Mouse (Mus musculus) lung, adult 2 months (tissue): ENCODE results near the gene Cdcp1. TPM values are rescaled to one million over a fixed set of nuclear protein-coding genes. Genes with fewer than 3 reads are reported as not detected.

ENCODE experiments used
- DNase-seq: peaks from one replicate; pipeline ENCODE4 v3.0.0; 2022
- H3K4me1 ChIP-seq: fragments of 200-500 bp; 2 replicates; pipeline ENCODE4 v1.6.1; 2011; ENCODE audit warnings: low read length; ENCODE audit not compliant: control insufficient read depth, insufficient read depth
- H3K4me3 ChIP-seq: fragments of 200-500 bp; replicated peaks from 2 replicates; pipeline ENCODE3; 2011; ENCODE audit warnings: low read depth, mild to moderate bottlenecking, control low read depth, low read length; ENCODE audit errors: extremely low read depth
- CTCF ChIP-seq: fragments of 200-500 bp; IDR thresholded peaks from 2 replicates; pipeline ENCODE4 v1.5.1; 2011; ENCODE audit warnings: mild to moderate bottlenecking, low read length, control low read depth; ENCODE audit not compliant: insufficient read depth
- POLR2A ChIP-seq: fragments of 200-500 bp; IDR thresholded peaks from 2 replicates; pipeline ENCODE4 v1.6.1; 2011; ENCODE audit warnings: low read depth, mild to moderate bottlenecking, control low read depth, low read length, borderline replicate concordance; ENCODE audit errors: extremely low read depth
- WGBS: fragments of 180-500 bp; shearing (Covaris S2); methylation state at CpG from one replicate; pipeline ENCODE4 v1.1.7; 2018; 5-methylcytosine and 5-hydroxymethylcytosine counted together
- polyA plus RNA-seq: library from polyadenylated mRNA; depleted of rRNA; stranded (reverse); fragments of >200 nt; gene quantifications from 2 replicates; pipeline ENCODE4 v1.2.3, GENCODE M21; 2012

The Cdcp1 gene
- polyA plus RNA-seq, 1 experiment, result 14.2 TPM

- TF ChIP-seq POLR2A (no peak), CTCF (no peak)
- no peak for DNase-seq
- no peak overlapping the region for H3K4me3 ChIP-seq
- H3K4me1 ChIP-seq, result no peaks in the 10 kb centered on the region
Observed at GRCm38 (mm10) chr9:123157699-123158098, 58.1 kb downstream of the Cdcp1 start.

DNA sequence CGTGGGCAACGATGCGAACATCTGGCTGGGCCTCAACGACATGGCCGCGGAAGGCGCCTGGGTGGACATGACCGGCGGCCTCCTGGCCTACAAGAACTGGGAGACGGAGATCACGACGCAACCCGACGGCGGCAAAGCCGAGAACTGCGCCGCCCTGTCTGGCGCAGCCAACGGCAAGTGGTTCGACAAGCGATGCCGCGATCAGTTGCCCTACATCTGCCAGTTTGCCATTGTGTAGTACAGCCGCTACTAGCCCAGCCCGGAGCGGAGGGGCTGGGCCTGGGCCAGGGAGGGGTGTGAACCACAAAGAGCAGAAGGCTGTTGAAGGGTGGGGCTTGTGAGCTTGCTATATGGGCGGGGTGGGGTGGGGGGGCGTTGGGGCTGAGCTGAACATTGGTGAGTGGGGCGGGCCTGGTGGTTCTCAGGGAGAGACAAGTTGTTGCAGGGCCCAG lies 58.9 kb downstream of the Cdcp1 start:
- Histone ChIP-seq H3K4me3 (no peak overlapping the region), H3K4me1 (no peaks in the 10 kb centered on the region; the same call in 1 of the 2 replicates)
- DNase-seq, result peak; percentile 65
- WGBS, result 47% methylated on average over 30 of the region's 30 CpGs
- TF ChIP-seq CTCF (no peak), POLR2A (no peak)

- no peak overlapping the region for H3K4me3 ChIP-seq
- no peak for TF ChIP-seq POLR2A
- TF ChIP-seq CTCF, result no peak
- no peak for DNase-seq
- 59% methylated on average over 2 of the region's 2 CpGs for WGBS
- H3K4me1 ChIP-seq, result peaks cover under 1% of the 10 kb centered on the region; the same call in 1 of the 2 replicates
Observed at GRCm38 (mm10) chr9:123153121-123153520, 62.7 kb downstream of the Cdcp1 start.

DNA sequence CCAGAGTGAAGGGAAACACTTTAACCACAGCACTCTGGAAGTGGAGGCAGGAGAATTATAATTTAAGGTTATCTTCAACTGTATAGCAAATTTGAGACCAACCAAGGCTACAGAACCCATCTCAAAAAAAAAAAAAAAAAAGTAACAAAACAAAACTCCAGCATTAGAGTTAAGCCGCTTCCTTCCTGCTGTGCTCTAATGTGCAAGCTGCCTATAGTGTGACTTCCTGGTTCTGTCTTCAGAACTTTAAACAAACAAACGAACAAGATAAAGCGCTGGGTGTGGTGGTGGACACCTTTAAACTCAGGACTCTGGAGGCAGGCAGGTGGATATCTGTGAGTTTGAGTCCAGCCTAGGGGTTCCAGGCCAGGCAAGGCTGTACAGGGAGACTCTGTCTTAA lies 63.8 kb downstream of the Cdcp1 start:
- H3K4me3 ChIP-seq, result no peak overlapping the region
- DNase-seq, result no peak
- TF ChIP-seq POLR2A, result no peak
- no peak for TF ChIP-seq CTCF
- WGBS, result 18% methylated on average over 3 of the region's 3 CpGs
- peaks cover 3% of the 10 kb centered on the region; the same call in 1 of the 2 replicates for H3K4me1 ChIP-seq

DNA sequence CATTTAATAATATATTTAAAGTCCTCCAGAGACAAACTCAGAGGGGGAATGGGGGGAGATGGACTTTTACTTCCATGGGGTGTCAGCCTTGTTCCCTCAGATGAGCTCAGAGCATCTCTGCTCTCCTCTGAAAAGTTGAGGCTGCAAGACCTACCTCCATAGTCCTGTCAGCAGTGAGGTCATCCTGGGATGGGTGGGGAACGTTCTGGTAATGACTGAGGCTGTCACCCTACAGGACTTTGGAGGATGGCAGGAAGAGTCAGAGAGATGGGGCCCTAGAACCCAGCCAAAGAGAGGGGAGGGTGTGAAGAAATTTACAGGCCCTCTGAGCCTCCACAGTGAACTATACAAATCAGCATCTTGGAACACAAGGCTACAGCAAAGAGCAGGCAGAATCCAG lies 64.3 kb downstream of the Cdcp1 start:
- H3K4me3 ChIP-seq, result peak overlapping the region; percentile 7

GRCm38 (mm10) chr9:123150241-123151020 lies 65.4 kb downstream of the Cdcp1 start, which contains the start of gene Clec3b:
Clec3b (plus strand) TSS chr9:123150946.
- peak within 1 kb of the TSS; percentile 7 for H3K4me3 ChIP-seq
- WGBS, result 74% methylated on average over 5 of the region's 5 CpGs
- TF ChIP-seq POLR2A, result peak; percentile 48; the same call in 1 of the 2 replicates
- TF ChIP-seq CTCF, result no peak
- DNase-seq, result no peak
- H3K4me1 ChIP-seq, result peaks cover 3% of the 10 kb centered on the region; the same call in 1 of the 2 replicates

More for the DNA sequence above, 64.3 kb downstream of the Cdcp1 start:
- H3K4me1 ChIP-seq, result peaks cover 3% of the 10 kb centered on the region; the same call in 1 of the 2 replicates
- no peak for DNase-seq
- TF ChIP-seq CTCF (no peak), POLR2A (no peak)
- WGBS, result 19% methylated on average over 1 of the region's 1 CpGs

GRCm38 (mm10) chr9:123148430-123148829 lies 67.4 kb downstream of the Cdcp1 start:
- TF ChIP-seq POLR2A, result no peak
- TF ChIP-seq CTCF, result no peak
- Histone ChIP-seq H3K4me3 (no peak overlapping the region), H3K4me1 (peaks cover 3% of the 10 kb centered on the region; the same call in 1 of the 2 replicates)
- WGBS, result 41% methylated on average over 5 of the region's 5 CpGs
- no peak for DNase-seq

DNA sequence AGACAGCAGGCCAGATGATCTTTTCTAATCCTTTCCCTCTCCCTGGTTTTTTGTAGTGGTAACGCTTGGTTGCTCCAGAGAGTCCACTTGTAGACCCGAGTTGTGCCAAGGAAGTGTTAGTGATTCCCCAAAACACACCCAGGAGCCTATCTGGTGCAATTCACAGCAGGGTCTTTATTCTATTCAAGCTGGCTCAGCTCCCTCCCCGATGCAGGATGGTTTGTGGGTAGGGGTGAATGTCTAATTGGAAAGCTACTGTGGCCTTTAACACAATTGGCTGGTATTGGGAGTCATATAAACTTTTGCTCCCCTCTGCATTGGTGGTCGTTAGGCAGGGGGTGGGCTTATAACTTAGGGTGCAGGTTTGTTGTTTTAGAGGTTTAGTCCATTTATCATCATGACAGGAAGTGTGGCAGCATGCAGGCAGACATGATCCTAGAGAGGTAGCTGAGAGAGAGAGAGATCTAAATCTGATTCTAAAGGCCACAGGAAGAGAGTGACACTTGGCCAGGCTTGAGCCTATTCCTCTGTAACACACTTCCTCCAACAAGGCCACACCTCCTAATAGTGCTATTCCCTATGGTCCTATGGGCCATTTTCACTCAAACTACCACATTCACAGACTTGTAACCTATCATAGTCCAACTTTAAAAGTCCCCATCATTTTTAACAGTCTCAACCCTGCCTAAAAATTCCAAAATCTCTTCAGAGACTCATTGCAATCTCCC lies 75.8 kb downstream of the Cdcp1 start:
- TF ChIP-seq CTCF, result no peak
- TF ChIP-seq POLR2A, result no peak
- DNase-seq, result no peak
- Histone ChIP-seq H3K4me1 (peaks cover 13% of the 10 kb centered on the region), H3K4me3 (no peak overlapping the region)
- 58% methylated on average over 4 of the region's 4 CpGs for WGBS

DNA sequence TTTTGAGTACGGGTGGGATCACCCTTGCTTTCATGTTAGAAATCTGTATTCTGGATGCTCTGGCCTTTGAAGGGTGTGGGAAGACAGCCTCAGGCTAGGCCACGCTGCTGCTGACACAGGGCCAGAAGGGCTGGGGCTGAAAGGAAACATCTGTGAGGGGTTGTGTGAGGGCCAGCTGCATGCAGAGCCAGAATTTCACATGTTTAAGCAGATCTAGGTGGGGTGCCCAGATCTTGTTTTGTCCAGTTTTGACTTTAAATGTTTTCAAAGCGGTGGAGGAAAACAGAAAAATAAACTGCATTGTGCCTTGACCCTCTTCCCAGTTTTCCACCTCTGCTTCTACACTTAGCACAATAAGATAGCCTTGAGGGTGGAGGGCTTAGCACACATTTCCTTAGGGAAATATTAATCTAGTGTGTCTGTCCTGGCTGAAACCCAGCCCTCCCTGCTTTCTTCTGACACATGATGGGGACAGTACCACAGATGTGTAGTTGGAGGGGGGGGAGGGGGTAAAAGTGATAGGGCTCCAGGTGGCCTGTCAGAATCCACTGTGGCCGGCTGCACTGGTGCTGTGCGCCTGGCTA lies 76.9 kb downstream of the Cdcp1 start:
- DNase-seq, result no peak
- Histone ChIP-seq H3K4me1 (peaks cover 13% of the 10 kb centered on the region), H3K4me3 (no peak overlapping the region)
- 31% methylated on average over 5 of the region's 5 CpGs for WGBS
- TF ChIP-seq POLR2A (no peak), CTCF (no peak)
